Mouse (Mus musculus) testis, adult 2 months (tissue): Measurements from ENCODE around the gene Gm5169.
"Not testable (repeated sequence)": the region's sequence is repeated elsewhere in the genome, so short reads cannot be mapped to it uniquely, and the experiment has no call there.

ENCODE experiments used
- CTCF ChIP-seq: fragments of 200-500 bp; IDR thresholded peaks from 2 replicates; pipeline ENCODE4 v1.5.1; 2012; ENCODE audit warnings: low read depth, mild to moderate bottlenecking, inconsistent platforms, low read length, moderate library complexity; ENCODE audit not compliant: control insufficient read depth, insufficient read depth, insufficient replicate concordance
- POLR2A ChIP-seq: fragments of 200-500 bp; IDR thresholded peaks from 2 replicates; pipeline ENCODE4 v1.6.1; 2012; ENCODE audit warnings: low read depth, mild to moderate bottlenecking, inconsistent platforms, low read length, moderate library complexity; ENCODE audit not compliant: control insufficient read depth

DNA sequence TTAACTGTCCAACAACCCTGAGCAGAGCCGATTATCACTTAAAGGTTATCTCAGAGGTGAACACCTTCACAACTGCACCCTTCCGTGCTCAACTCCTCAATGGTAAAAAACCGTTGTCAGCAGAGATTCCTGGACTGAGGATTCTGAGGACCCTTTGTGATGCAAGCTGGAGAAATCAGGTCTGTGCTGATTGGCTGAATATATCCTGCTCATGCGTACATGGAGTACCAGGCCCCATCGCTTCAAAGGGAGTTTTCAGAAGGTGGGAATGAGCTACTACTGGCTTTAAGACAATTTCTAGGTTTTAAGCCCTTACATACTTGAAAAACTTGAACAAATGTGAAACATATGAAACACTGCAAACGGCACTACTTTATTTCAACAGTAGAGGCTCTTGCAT, at the start of gene Gm5169:
- not testable (repeated sequence) for TF ChIP-seq POLR2A, CTCF
